Mouse (Mus musculus): ENCODE results near the gene Cldn13.

DNA sequence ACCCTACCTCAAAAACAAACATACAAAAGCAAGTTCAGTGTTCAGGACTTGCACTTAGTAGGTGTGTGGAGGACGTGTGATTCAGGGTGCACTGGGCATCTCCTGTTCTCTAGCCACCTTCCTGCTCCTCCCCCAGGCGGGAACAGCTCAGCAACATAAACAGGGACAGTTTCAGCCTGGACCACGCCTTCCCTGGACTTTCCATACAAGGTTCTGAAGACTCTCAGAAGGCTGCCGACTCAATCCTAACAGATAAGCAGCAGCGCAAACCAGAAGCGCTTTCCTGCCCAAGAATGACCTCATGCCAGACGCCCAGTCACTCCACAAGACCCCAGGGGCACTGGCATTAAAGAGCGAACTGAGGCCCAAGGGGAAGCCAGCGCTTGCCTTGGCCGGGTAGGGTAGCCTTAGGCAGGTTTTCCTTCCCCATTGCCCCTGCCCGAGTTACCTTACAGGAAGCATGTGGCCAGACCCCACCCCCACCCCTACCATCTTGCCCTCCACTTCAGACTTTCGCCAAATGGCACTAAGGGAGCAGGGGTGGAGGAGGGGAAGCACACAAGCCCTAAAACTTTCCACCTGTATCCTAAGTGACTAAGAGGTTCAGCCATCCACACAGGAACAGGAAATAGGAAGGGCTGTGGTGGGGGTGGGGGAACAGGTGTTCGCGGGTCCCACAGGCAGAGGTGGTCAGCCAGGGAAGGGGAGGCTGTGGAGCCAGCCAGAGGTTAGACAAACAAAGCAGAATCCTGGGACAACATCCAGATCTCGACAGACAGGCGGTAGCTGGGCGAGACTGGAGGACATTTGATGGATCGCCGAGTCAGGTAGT lies 35.9 kb upstream of the Cldn13 start:
- TF ChIP-seq GATA1 (IDR thresholded peaks at IDR 0.05; ENCODE audit: low read length) (no peak), TAL1 (IDR thresholded peaks at IDR 0.05; ENCODE audit: low read length) (no peak)

All from erythroblast, embryonic 14.5 days (primary cell).